Mouse (Mus musculus) CD4-positive helper T cell, adult 2 months (primary cell): ENCODE measurements around the gene Gm7102.
"Not testable (repeated sequence)": the region's sequence is repeated elsewhere in the genome, so short reads cannot be mapped to it uniquely, and the experiment has no call there.

Experiments used
- DNase-seq: peaks from one replicate; pipeline ENCODE4 v3.0.0-alpha.2; 2012; ENCODE audit warnings: low read depth, missing footprints, low spot score

Gene Gm7102

GRCm38 (mm10) chr19:61175756-61176324 is at the start of gene Gm7102:
Gene Gm7102 (minus strand): TSS chr19:61176309.
- DNase-seq: no peak

- peak; percentile 44 for DNase-seq
Measured at GRCm38 (mm10) chr19:61224678-61225525, 48.8 kb upstream of the Gm7102 start.

DNA sequence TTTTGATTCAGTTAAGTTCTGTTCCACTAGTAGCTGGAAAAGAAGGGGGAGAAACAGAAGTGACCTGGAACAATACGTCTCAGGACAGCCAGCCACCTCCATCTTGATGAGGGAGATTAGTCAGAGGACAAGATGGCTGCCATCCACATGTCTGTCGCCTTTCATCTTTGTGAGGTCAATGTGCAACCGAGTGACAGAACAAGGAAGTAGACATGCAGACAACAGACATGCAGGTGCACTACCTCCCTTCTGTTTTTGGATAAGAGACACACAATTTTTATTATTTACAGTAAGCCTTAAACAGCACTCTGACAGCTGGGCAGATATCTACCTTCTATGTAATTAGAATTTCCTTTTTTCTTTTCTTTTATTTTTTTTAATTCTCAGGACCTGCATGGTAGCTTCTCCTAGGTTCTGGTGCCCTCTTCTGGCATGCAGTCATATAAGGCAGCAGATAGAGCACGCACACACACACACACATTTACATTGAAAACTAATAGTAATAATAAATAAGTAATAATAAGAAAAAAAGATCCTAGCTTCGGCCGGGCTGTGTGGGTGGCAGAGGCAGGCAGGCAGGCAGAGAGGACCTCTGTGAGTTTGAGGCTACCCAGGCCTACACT is 47.7 kb upstream of the Gm7102 start:
- peak; percentile 29 for DNase-seq

DNA sequence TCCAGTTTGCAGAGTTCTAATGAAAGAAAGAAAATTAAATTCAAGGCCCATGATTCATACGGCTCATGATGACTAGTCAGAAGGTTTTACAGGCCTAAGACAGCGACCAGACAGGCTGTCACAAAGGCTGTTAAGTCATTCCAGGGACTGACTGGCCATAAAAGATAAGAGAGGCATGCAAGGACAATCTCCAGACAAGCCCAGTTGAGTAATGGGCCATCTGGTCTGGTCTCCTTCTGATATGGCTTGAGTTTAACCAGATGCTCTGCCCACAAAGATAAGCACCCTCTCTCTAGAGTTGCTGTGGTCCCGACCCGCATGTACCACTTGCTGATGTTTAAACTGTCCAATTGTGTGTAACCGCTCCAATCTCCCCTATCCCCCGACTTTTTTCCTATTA is 31.4 kb upstream of the Gm7102 start:
- DNase-seq: not testable (repeated sequence)

DNA sequence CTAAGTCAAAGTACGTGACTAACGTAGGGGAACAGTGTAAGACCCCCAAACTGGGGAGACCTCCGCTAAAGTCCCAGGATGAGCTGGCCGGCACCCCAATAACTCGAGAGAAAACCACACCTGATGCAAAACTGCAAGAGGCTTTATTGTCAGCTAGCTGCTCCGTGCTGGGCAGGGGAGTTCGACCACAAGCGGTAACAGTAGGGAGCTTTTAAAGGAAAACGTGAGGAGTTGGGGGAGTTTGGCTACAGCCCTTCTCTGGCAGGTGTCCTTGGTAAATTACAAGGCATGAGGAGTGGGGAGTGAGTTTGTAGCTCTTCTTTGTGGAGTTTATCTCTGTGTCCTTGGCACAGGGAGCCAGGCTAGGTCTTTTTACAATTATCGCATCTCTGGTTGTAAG is 23.7 kb upstream of the Gm7102 start:
- peak; percentile 51 for DNase-seq

GRCm38 (mm10) chr19:61199316-61199715 is 23.2 kb upstream of the Gm7102 start:
- peak; percentile 92 for DNase-seq

GRCm38 (mm10) chr19:61183590-61183989 is 7.5 kb upstream of the Gm7102 start, which contains the start of gene Gm6020:
Gene Gm6020 (plus strand): TSS chr19:61183890.
- not testable (repeated sequence) for DNase-seq

DNA sequence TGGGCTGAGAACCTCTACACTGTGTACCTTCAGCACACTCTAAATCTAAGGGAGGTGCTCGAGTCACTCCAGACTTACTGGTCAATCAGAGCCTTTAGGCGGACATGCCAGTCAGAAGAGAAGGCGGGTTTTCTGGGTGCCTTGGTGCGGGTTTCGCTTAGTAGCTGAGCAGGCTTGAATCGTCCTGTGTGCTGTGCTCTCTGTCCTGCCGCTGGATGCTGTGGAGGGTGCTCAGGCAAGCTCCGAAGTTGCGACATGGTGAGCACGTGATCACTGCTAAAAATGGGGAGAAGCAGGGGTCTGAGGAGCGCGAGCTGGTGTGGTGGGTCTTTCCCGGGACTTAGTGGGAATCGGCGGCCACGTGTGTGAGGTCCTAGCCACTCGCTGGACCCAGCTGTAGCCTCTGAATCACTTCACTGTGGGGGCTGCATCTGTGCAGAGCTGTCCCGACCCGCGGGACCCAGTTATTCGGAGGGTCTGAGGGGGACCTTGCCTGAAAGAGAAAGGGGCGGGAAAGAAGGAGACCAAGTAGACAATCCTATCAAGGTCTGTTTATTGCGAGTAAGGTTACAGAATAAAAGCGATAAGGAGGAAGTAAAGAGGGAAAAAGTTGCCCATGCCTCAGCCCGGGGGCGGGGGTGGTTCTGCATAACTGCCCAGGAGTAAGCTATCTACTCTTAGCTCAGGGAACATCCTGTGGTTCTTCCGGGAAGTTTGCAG is 24.2 kb downstream of the Gm7102 start:
- DNase-seq: peak; percentile 32

- peak; percentile 46 for DNase-seq
Measured at GRCm38 (mm10) chr19:61151372-61151700, 24.8 kb downstream of the Gm7102 start.

- DNase-seq: no peak
Measured at GRCm38 (mm10) chr19:61141299-61141698, 34.8 kb downstream of the Gm7102 start.

DNA sequence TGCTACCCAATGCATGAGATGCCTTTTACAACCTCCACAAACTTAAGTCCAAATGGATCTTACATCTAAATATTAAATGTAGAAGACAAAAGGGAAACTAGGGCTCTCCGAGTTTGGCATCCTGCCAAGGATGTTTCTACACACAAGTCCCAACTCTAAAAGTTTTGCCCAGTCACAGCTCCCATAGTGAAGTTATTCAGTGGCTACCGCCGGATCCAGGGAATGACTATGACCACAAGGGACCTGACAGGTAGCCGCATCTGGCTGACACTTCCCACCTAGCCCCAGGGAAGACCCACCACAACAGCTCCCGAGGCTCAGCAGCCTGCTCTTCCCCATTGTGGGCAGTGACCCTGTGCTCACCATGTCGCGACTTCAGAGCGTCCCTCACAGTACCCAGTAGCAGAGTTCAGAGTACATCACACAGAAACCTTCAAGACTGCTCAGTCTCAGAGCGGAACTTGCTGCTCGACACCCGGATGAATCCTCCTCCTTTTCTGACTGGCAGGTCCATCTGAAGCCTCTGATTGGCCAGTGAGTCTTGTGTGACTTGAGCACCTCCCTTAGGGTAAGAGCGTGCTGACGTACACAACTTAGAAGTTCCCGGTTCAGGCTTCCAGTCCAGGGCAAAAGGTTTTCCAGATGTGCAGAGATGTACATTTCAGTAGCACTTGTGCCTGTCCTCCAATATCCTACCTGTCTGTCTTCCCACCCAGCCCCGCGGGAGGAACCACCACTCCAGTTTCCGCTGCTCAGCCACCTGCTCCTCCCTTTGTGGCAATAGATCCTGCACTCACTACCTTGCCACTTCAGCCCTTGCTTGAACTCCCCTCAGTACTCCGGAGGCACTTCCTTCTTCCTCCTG is 35.5 kb downstream of the Gm7102 start, which contains the start of gene Zfp950:
Gene Zfp950, minus strand, starts transcription at position 499 of the 865 bp plus-strand sequence.
- DNase-seq: peak; percentile 92

DNA sequence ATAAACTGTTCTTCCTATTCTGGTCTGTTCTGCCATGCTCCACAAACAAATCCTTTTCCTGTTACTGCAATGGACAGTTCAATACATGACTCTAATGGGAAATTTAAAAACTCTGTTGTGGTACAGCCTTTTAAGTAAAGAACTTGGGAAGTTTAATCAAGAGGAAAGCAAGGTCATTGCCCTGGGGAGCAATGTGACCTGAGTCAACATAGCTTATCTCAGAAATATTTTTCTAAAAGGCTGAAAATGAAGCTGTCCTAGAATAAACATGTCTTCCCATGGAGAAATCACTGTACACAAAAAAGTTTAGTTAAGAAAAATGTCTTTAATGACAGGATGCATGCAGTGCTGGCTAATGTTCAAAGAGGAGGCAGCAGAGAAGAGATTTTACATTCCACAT is 37.5 kb downstream of the Gm7102 start:
- DNase-seq: no peak

DNA sequence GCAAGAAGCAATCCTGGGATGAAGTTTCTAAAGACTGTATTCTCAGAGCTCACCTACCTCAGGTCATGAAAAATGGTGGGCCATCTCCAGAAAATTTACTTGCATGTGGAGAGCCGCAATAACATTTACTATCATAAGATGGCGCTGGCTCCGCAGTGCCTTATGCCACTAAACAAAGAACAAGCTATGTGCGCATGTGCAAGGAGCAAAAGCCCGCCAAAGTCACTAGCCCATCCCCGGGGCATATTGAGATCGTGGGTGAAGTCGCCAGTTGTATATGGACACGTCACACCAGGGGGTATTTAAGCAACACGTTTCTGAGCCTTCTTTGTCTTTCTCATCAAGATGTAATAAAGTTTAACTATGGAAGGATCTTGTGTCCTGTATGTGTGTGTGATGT is 45.0 kb downstream of the Gm7102 start:
- no peak for DNase-seq
